Mouse (Mus musculus) hindbrain, postnatal 0 days (tissue): ENCODE measurements around the gene Apol9a. TPM values are rescaled to one million over a fixed set of nuclear protein-coding genes. Genes with fewer than 3 reads are reported as not detected.

Source experiments
- ATAC-seq: fragments of 200-750 bp; cut with Nextera tagmentation; 2 replicates; pipeline ENCODE4 v1.8.0; 2017; ENCODE audit warnings: mild to moderate bottlenecking, moderate TSS enrichment, moderate library complexity
- DNase-seq: peaks from one replicate; pipeline ENCODE4 v3.0.0-alpha.2; 2015; ENCODE audit warnings: low spot score
- H3K27ac ChIP-seq: fragments of 300-500 bp; sonication (generic); 2 replicates; pipeline ENCODE4 v1.5.1; 2014; ENCODE audit warnings: mild to moderate bottlenecking
- H3K27me3 ChIP-seq: fragments of 300-500 bp; sonication (generic); 2 replicates; pipeline ENCODE4 v1.6.1; 2014; ENCODE audit warnings: low read length, mixed read lengths; ENCODE audit not compliant: insufficient read depth
- H3K36me3 ChIP-seq: fragments of 300-500 bp; sonication (generic); 2 replicates; pipeline ENCODE4 v1.6.1; 2014; ENCODE audit warnings: low read length, mixed read lengths; ENCODE audit not compliant: insufficient read depth
- H3K4me1 ChIP-seq: fragments of 300-500 bp; sonication (generic); 2 replicates; pipeline ENCODE4 v1.6.1; 2014; ENCODE audit warnings: antibody characterized with exemption, low read length, mixed read lengths; ENCODE audit not compliant: insufficient read depth
- H3K4me2 ChIP-seq: fragments of 300-500 bp; sonication (generic); 2 replicates; pipeline ENCODE4 v1.6.1; 2014; ENCODE audit warnings: low read depth, mild to moderate bottlenecking, low read length, moderate library complexity, mixed read lengths
- H3K4me3 ChIP-seq: fragments of 300-500 bp; sonication (generic); 2 replicates; pipeline ENCODE4 v1.5.1; 2014; ENCODE audit warnings: low read length
- H3K9ac ChIP-seq: fragments of 300-500 bp; sonication (generic); replicated peaks from 2 replicates; pipeline ENCODE4 v1.6.1; 2014; ENCODE audit warnings: mild to moderate bottlenecking, low read length, moderate library complexity, mixed read lengths
- H3K9me3 ChIP-seq: fragments of 300-500 bp; sonication (generic); 2 replicates; pipeline ENCODE4 v1.6.1; 2016; ENCODE audit warnings: low read length, mixed read lengths
- CTCF ChIP-seq: IDR thresholded peaks from 2 replicates; pipeline ENCODE4 v1.5.1; 2016; ENCODE audit warnings: antibody characterized with exemption, control low read depth, low read depth
- WGBS: fragments of 180-500 bp; shearing (Covaris S2); extraction: QIAGEN DNeasy Blood & Tissue Kit; methylation state at CpG from one replicate; pipeline ENCODE4 v1.1.7; 2014; 5-methylcytosine and 5-hydroxymethylcytosine counted together
- polyA plus RNA-seq: library from polyadenylated mRNA; unstranded; fragments of >200 nt; fragmentation: Nextera tagmentation; extraction: Ambion mirVana; gene quantifications from 2 replicates; pipeline ENCODE4 v1.2.1, GENCODE M21; 2015
- total RNA-seq: library from RNA; depleted of rRNA; stranded (reverse); fragments of >200 nt; gene quantifications from 2 replicates; pipeline ENCODE4 v1.2.3, GENCODE M21; 2014

The Apol9a gene
- total and polyA plus RNA-seq, 2 experiments from 2014 or later = 1.2 to 7.8 TPM

GRCm38 (mm10) chr15:77382880-77383279 is 28.1 kb downstream of the Apol9a start:
- TF ChIP-seq CTCF = no peak
- H3K4me3 ChIP-seq = no peak overlapping the region

GRCm38 (mm10) chr15:77382271-77382850 is 28.6 kb downstream of the Apol9a start:
- no peak for TF ChIP-seq CTCF
- Histone ChIP-seq H3K27ac (no peak overlapping the region), H3K4me2 (no peak overlapping the region), H3K9me3 (no peaks in the 10 kb centered on the region), H3K9ac (no peak overlapping the region), H3K27me3 (no peaks in the 10 kb centered on the region), H3K36me3 (no peaks in the 10 kb centered on the region), H3K4me1 (no peaks in the 10 kb centered on the region), H3K4me3 (no peak overlapping the region)
- no peak for DNase-seq
- WGBS = 89% methylated on average over 10 of the region's 11 CpGs
- ATAC-seq = no peak

More at GRCm38 (mm10) chr15:77382880-77383279, 28.1 kb downstream of the Apol9a start:
- Histone ChIP-seq H3K4me1 (no peaks in the 10 kb centered on the region), H3K4me2 (no peak overlapping the region), H3K9me3 (no peaks in the 10 kb centered on the region), H3K9ac (no peak overlapping the region), H3K27ac (no peak overlapping the region), H3K27me3 (no peaks in the 10 kb centered on the region), H3K36me3 (no peaks in the 10 kb centered on the region)
- WGBS = 75% methylated on average over 1 of the region's 1 CpGs
- DNase-seq = no peak
- no peak for ATAC-seq

- DNase-seq (no peak), ATAC-seq (no peak)
- no peaks in the 10 kb centered on the region for H3K4me1 ChIP-seq
- H3K4me3 ChIP-seq = no peak overlapping the region
- no peak overlapping the region for H3K4me2 ChIP-seq
- H3K27me3 ChIP-seq = no peaks in the 10 kb centered on the region
- H3K9ac ChIP-seq = no peak overlapping the region
- TF ChIP-seq CTCF = no peak
- 87% methylated on average over 6 of the region's 6 CpGs for WGBS
- no peaks in the 10 kb centered on the region for H3K9me3 ChIP-seq
- H3K36me3 ChIP-seq = no peaks in the 10 kb centered on the region
- H3K27ac ChIP-seq = no peak overlapping the region
These were observed 29.5 kb downstream of the Apol9a start for GRCm38 (mm10) chr15:77381481-77381880.

GRCm38 (mm10) chr15:77379921-77380320 is 31.0 kb downstream of the Apol9a start:
- 47% methylated on average over 4 of the region's 4 CpGs for WGBS
- ATAC-seq (no peak), DNase-seq (no peak)
- Histone ChIP-seq H3K27ac (no peak overlapping the region), H3K27me3 (no peaks in the 10 kb centered on the region), H3K4me1 (no peaks in the 10 kb centered on the region), H3K4me2 (no peak overlapping the region), H3K9me3 (no peaks in the 10 kb centered on the region), H3K36me3 (no peaks in the 10 kb centered on the region), H3K4me3 (no peak overlapping the region), H3K9ac (no peak overlapping the region)
- no peak for TF ChIP-seq CTCF

GRCm38 (mm10) chr15:77377419-77377818 is 33.5 kb downstream of the Apol9a start:
- Histone ChIP-seq H3K4me1 (no peaks in the 10 kb centered on the region), H3K27ac (no peak overlapping the region), H3K9me3 (no peaks in the 10 kb centered on the region), H3K36me3 (no peaks in the 10 kb centered on the region), H3K27me3 (no peaks in the 10 kb centered on the region), H3K4me2 (no peak overlapping the region), H3K9ac (no peak overlapping the region), H3K4me3 (no peak overlapping the region)
- whole genome bisulfite sequencing = 91% methylated on average over 4 of the region's 4 CpGs
- ATAC-seq (no peak), DNase-seq (no peak)
- TF ChIP-seq CTCF = no peak

- H3K4me1 ChIP-seq = no peaks in the 10 kb centered on the region
- no peak overlapping the region for H3K4me3 ChIP-seq
- no peak for TF ChIP-seq CTCF
- ATAC-seq (no peak), DNase-seq (peak; percentile 61)
- no peaks in the 10 kb centered on the region for H3K27me3 ChIP-seq
- WGBS = 47% methylated on average over 7 of the region's 7 CpGs
- no peak overlapping the region for H3K9ac ChIP-seq
- no peak overlapping the region for H3K4me2 ChIP-seq
- no peaks in the 10 kb centered on the region for H3K9me3 ChIP-seq
- no peak overlapping the region for H3K27ac ChIP-seq
- H3K36me3 ChIP-seq = no peaks in the 10 kb centered on the region
These were observed 34.0 kb downstream of the Apol9a start for GRCm38 (mm10) chr15:77376920-77377319.

- Histone ChIP-seq H3K9me3 (no peaks in the 10 kb centered on the region), H3K4me2 (no peak overlapping the region), H3K4me1 (peaks cover 19% of the 10 kb centered on the region; the same call in 1 of the 2 replicates), H3K27ac (no peak overlapping the region), H3K9ac (no peak overlapping the region), H3K4me3 (no peak overlapping the region), H3K36me3 (no peaks in the 10 kb centered on the region), H3K27me3 (no peaks in the 10 kb centered on the region)
- DNase-seq (no peak), ATAC-seq (no peak)
- no peak for TF ChIP-seq CTCF
- 92% methylated on average over 8 of the region's 8 CpGs for WGBS
These were observed 40.3 kb downstream of the Apol9a start for GRCm38 (mm10) chr15:77370588-77370987.
